Mouse (Mus musculus) limb, embryonic 11.5 days (tissue): Measurements from ENCODE around the gene Ptpn20. TPM values are rescaled to one million over a fixed set of nuclear protein-coding genes. Genes with fewer than 3 reads are reported as not detected.

Experiments
- ATAC-seq: fragments of 200-750 bp; cut with Nextera tagmentation; 2 replicates; pipeline ENCODE4 v1.8.0; 2017; ENCODE audit warnings: low read depth; ENCODE audit not compliant: insufficient number of reproducible peaks, low FRiP score, low TSS enrichment
- DNase-seq: peaks from one replicate; pipeline ENCODE4 v3.0.0-alpha.2; 2015; ENCODE audit warnings: low spot score
- H3K27ac ChIP-seq: fragments of 300-500 bp; sonication (generic); replicated peaks from 2 replicates; pipeline ENCODE4 v1.5.1; 2014; ENCODE audit warnings: low read depth, mild to moderate bottlenecking, low read length
- H3K27me3 ChIP-seq: fragments of 300-500 bp; sonication (generic); 2 replicates; pipeline ENCODE4 v1.6.1; 2014; ENCODE audit warnings: mild to moderate bottlenecking, low read length, mixed read lengths; ENCODE audit not compliant: control insufficient read depth, insufficient read depth
- H3K36me3 ChIP-seq: fragments of 300-500 bp; sonication (generic); 2 replicates; pipeline ENCODE4 v1.6.1; 2014; ENCODE audit warnings: mild to moderate bottlenecking, low read length, moderate library complexity, mixed read lengths; ENCODE audit not compliant: control insufficient read depth, insufficient read depth
- H3K4me1 ChIP-seq: fragments of 300-500 bp; sonication (generic); 2 replicates; pipeline ENCODE4 v1.6.1; 2014; ENCODE audit warnings: low read length, mixed read lengths; ENCODE audit not compliant: control insufficient read depth, insufficient read depth
- H3K4me2 ChIP-seq: fragments of 300-500 bp; sonication (generic); 2 replicates; pipeline ENCODE4 v1.6.1; 2014; ENCODE audit warnings: low read depth, mild to moderate bottlenecking, moderate library complexity; ENCODE audit not compliant: severe bottlenecking
- H3K4me3 ChIP-seq: fragments of 300-500 bp; sonication (generic); 2 replicates; pipeline ENCODE4 v1.5.1; 2014; ENCODE audit warnings: low read depth, low read length
- H3K9ac ChIP-seq: fragments of 300-500 bp; sonication (generic); 2 replicates; pipeline ENCODE4 v1.6.1; 2014; ENCODE audit warnings: mild to moderate bottlenecking, low read length
- H3K9me3 ChIP-seq: fragments of 300-500 bp; sonication (generic); 2 replicates; pipeline ENCODE4 v1.6.1; 2016; ENCODE audit warnings: low read length; ENCODE audit not compliant: control insufficient read depth
- WGBS: fragments of 180-500 bp; shearing (Covaris S2); extraction: QIAGEN DNeasy Blood & Tissue Kit; methylation state at CpG from one replicate; pipeline ENCODE4 v1.1.7; 2014; 5-methylcytosine and 5-hydroxymethylcytosine counted together
- polyA plus RNA-seq: library from polyadenylated mRNA; unstranded; fragments of >200 nt; fragmentation: Nextera tagmentation; extraction: Ambion mirVana; gene quantifications from 2 replicates; pipeline ENCODE4 v1.2.1, GENCODE M21; 2014

Ptpn20 gene
- polyA plus RNA-seq, 1 experiment from 2014 or later: 0.08 TPM

DNA sequence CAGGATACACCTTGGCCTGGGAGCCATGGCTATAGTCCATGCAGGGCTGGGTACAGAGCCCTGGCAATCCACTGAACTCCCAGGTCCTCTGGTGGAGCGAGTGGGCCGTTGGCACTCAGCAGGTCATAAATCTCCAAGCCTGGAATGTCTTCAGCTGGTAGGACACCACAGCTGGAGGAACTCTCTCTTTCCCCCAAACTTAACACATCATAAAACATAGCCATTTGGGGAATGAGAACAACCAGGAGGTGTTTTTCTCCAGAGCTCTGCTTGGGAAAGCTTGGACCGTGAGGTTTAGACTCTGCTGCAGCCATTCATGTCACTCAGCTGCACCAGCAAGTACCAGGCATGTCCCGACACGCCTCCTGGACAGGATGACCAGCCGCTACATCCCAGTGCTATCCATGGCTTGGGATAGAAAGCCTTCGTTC lies 68.5 kb downstream of the Ptpn20 start:
- 39% methylated on average over 7 of the region's 7 CpGs for WGBS
- no peaks in the 10 kb centered on the region for H3K27me3 ChIP-seq
- H3K9me3 ChIP-seq: no peaks in the 10 kb centered on the region

DNA sequence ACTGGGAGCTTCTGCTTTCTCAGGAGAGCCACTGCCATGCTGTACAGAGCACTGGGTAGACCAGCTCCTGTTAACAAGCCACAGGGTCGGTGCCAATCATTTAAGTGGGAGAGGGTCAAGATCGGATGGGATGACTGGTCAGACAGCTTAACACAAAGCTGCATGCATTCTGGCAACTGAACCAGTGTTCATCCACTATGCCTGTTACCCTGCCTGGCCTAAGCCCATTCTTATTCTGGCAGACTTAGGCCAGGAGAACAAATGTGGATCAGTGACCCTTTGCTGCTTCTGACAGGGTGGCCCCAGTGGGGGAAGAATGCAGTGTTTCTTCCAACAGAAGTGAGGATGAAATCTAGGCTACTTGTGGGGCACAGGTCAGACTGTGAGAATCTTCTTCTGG lies 69.3 kb downstream of the Ptpn20 start:
- no peak overlapping the region for H3K4me3 ChIP-seq
- H3K4me1 ChIP-seq: peaks cover 16% of the 10 kb centered on the region
- H3K4me2 ChIP-seq: no peak overlapping the region
- H3K27ac ChIP-seq: no peak overlapping the region
- ATAC-seq (no peak), DNase-seq (no peak)
- H3K27me3 ChIP-seq: no peaks in the 10 kb centered on the region
- H3K9ac ChIP-seq: no peak overlapping the region
- no peaks in the 10 kb centered on the region for H3K36me3 ChIP-seq
- 88% methylated on average over 2 of the region's 2 CpGs for WGBS
- H3K9me3 ChIP-seq: no peaks in the 10 kb centered on the region

More for the DNA sequence above, 68.5 kb downstream of the Ptpn20 start:
- H3K36me3 ChIP-seq: no peaks in the 10 kb centered on the region
- peak; percentile 81 for ATAC-seq
- no peak overlapping the region for H3K9ac ChIP-seq
- DNase-seq: peak; percentile 74
- H3K4me1 ChIP-seq: peaks cover 16% of the 10 kb centered on the region
- H3K4me3 ChIP-seq: no peak overlapping the region
- no peak overlapping the region; the same call in 1 of the 2 replicates for H3K4me2 ChIP-seq
- H3K27ac ChIP-seq: no peak overlapping the region

DNA sequence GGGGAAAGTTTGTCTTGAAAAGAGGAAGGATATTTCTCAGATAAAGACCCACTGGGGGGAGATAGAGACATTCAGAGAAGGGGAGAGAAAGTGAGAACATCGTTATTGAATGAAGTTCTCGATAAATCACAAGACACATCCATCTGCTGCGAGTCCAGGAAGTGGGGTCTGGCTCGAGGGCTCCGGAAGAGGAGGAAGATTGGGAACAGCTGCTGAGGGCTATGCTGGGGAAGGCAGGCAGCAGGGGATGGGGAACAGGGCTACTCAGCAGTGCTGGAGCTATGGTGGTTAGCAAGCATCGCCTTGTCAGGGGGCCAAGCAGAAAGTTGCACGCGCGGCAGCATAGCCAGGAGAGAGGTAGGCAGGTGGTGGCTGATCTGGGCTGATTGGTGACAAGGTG lies 73.1 kb downstream of the Ptpn20 start:
- DNase-seq (peak; percentile 70), ATAC-seq (peak; percentile 76)
- WGBS: 26% methylated on average over 9 of the region's 9 CpGs
- H3K9me3 ChIP-seq: no peaks in the 10 kb centered on the region; the same call in 1 of the 2 replicates
- H3K36me3 ChIP-seq: no peaks in the 10 kb centered on the region
- H3K27me3 ChIP-seq: no peaks in the 10 kb centered on the region
- H3K9ac ChIP-seq: no peak overlapping the region
- no peak overlapping the region for H3K27ac ChIP-seq
- peaks cover 10% of the 10 kb centered on the region for H3K4me1 ChIP-seq
- no peak overlapping the region for H3K4me2 ChIP-seq
- no peak overlapping the region for H3K4me3 ChIP-seq

DNA sequence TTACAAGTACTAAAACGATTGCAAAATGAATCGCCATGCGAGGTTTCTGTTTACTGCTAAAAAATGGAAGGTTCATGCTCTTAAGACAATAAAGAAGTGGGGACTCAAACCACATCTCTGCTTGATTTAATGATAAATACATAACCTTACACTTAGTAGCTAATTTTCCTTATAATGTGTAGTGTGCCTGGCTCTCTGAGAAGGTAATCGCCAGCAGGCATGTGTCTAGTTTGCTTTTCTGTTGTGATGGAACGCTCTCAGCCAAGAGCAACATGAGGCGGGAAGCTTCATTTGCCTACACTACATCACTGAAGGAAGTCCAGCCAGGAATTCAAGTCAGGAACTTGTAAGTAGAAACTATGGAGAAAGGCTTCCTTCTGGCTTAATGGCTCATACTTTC lies 77.3 kb downstream of the Ptpn20 start:
- no peaks in the 10 kb centered on the region for H3K4me1 ChIP-seq
- H3K36me3 ChIP-seq: no peaks in the 10 kb centered on the region
- no peak overlapping the region for H3K9ac ChIP-seq
- no peak overlapping the region for H3K4me3 ChIP-seq
- H3K4me2 ChIP-seq: no peak overlapping the region
- ATAC-seq: no peak
- H3K9me3 ChIP-seq: no peaks in the 10 kb centered on the region; the same call in 1 of the 2 replicates
- DNase-seq: no peak
- no peak overlapping the region for H3K27ac ChIP-seq
- H3K27me3 ChIP-seq: no peaks in the 10 kb centered on the region
- WGBS: 92% methylated on average over 6 of the region's 6 CpGs

DNA sequence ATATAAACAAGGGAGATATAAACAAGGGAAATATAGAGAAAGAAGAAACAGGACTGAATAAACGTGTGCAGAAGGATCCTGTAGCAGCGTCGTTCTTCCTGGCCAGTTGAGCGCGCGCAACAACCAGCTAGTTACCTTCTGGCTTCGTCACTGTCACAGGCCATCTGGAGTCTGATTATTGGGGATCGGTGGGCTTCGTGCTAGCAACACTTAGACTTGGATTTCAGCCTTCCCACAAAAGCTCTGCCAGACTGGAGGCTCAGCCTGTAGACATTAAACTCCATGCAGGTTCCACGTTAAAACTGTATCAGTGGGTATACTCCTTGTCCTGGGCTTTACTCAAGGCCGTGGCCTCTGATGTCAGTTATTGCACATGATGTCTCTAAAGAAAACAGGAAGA lies 80.9 kb downstream of the Ptpn20 start:
- no peak for ATAC-seq
- no peak overlapping the region for H3K4me2 ChIP-seq
- H3K27ac ChIP-seq: no peak overlapping the region
- no peaks in the 10 kb centered on the region for H3K27me3 ChIP-seq
- WGBS: 89% methylated on average over 11 of the region's 11 CpGs
- H3K4me3 ChIP-seq: no peak overlapping the region
- no peaks in the 10 kb centered on the region; the same call in 1 of the 2 replicates for H3K9me3 ChIP-seq
- DNase-seq: no peak
- no peaks in the 10 kb centered on the region for H3K4me1 ChIP-seq
- no peaks in the 10 kb centered on the region for H3K36me3 ChIP-seq
- no peak overlapping the region for H3K9ac ChIP-seq

DNA sequence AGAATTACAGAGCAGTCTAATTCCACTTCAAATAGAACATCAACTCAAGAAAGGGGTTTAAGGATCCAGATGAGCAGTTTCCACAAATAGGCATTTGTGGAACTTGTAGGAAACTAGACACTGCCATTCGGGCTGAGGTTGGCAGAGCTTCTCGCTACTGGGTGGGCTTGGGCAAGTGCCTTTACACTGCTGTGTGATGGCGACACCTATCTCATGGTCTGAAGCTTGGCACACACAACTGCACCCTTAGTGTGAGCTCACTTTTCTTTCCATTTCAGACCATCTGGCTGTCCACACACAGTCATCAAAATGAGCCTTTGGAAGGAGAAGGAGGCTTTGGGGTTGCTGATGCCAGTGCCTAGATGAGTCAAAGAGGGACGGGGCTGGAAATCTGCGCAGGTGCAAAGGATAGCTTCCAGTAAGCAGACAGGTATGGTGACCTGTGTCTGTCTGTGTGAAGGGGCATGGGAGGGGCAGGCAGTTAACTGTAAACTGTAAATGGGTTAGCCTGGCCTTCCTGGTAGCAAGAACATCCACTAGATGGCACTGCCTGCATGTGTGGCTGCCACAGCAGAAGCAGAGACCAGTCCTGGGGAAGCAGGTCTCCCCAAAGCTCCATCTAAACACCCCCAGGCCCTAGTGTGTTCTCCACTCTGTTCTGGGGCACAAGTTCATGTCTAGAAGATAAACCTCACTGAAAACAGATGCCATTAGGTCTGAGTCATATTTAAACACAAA lies 84.5 kb downstream of the Ptpn20 start:
- 79% methylated on average over 5 of the region's 5 CpGs for WGBS
- Histone ChIP-seq H3K4me2 (no peak overlapping the region), H3K27me3 (no peaks in the 10 kb centered on the region), H3K4me1 (no peaks in the 10 kb centered on the region), H3K4me3 (no peak overlapping the region), H3K27ac (no peak overlapping the region), H3K36me3 (no peaks in the 10 kb centered on the region), H3K9ac (no peak overlapping the region), H3K9me3 (no peaks in the 10 kb centered on the region)
- peak; percentile 60 for DNase-seq
- ATAC-seq: no peak

DNA sequence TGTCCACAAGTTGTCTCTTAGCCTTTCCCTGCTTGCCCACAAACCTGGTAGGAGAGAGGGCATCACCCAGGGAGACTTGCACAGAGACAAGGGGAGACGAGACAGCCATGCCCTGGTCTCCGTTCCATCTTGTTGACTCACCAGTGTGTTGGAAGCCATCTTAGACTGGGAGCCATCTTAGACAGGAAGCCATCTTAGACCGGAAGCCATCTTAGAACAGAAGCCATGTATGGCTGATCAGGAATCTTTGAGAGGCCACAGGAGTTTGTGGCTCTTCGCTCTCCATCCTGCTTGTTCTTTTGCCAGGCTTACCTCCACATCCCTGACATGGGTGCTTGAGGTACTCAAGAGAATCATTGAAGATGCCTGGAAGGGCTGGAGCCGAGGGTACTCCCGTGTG lies 89.0 kb downstream of the Ptpn20 start:
- Histone ChIP-seq H3K27ac (no peak overlapping the region), H3K4me3 (no peak overlapping the region), H3K4me2 (no peak overlapping the region), H3K4me1 (no peaks in the 10 kb centered on the region), H3K9me3 (no peaks in the 10 kb centered on the region), H3K27me3 (no peaks in the 10 kb centered on the region), H3K36me3 (no peaks in the 10 kb centered on the region), H3K9ac (no peak overlapping the region)
- 90% methylated on average over 6 of the region's 6 CpGs for WGBS
- ATAC-seq (no peak), DNase-seq (no peak)

DNA sequence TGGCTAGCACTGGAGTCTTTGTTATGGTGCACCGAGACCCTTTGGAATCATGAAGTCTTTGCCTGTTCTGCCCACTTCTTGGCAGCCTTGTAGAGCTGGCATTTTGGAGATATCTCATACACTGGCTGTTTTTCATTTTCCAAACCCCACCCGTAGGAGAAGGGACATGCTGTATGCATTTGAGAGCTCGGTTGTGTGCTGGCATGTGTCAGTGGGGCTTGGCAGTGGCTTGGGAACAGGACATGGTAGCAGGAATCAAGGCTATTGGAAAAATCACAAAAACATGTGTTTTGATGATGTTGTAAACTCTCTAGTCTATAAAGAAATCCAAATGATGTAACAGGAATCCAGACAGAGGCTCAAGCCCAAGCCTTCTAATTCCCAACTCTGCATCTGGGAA lies 89.7 kb downstream of the Ptpn20 start:
- H3K27me3 ChIP-seq: no peaks in the 10 kb centered on the region

DNA sequence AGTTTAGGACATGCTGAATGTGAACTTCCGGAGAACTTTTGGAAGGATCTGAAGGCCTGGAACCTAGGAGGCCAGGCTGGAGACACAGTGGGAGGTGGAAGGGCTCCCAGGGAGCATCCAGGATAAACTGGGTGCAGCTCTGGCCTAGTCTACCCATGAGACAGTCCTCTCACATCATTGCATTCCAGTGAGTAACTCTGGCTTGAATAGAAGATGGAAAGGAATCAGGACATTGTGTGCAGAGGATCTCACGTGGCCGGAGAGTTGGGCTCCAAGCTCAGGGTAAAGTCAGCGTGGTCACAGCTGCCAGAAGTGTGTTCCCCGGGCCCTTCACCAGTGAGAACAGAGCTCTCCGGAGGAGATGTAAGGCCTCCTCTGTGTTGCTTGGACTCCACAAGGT lies 91.6 kb downstream of the Ptpn20 start:
- H3K36me3 ChIP-seq: no peaks in the 10 kb centered on the region
- ATAC-seq: no peak
- WGBS: 96% methylated on average over 6 of the region's 6 CpGs
- H3K4me3 ChIP-seq: no peak overlapping the region
- no peak overlapping the region for H3K9ac ChIP-seq
- H3K9me3 ChIP-seq: no peaks in the 10 kb centered on the region
- H3K27ac ChIP-seq: no peak overlapping the region
- no peak overlapping the region for H3K4me2 ChIP-seq
- H3K27me3 ChIP-seq: 0 out of 2 replicates have a peak, but pooled peaks cover 2% of the 10 kb centered on the region
- DNase-seq: no peak
- peaks cover 4% of the 10 kb centered on the region for H3K4me1 ChIP-seq

More for the DNA sequence above, 89.7 kb downstream of the Ptpn20 start:
- no peaks in the 10 kb centered on the region for H3K36me3 ChIP-seq
- ATAC-seq (no peak), DNase-seq (no peak)
- no peaks in the 10 kb centered on the region for H3K9me3 ChIP-seq
- 89% methylated on average over 3 of the region's 3 CpGs for WGBS
- H3K4me2 ChIP-seq: no peak overlapping the region
- no peak overlapping the region for H3K4me3 ChIP-seq
- H3K4me1 ChIP-seq: peaks cover 2% of the 10 kb centered on the region
- no peak overlapping the region for H3K9ac ChIP-seq
- no peak overlapping the region for H3K27ac ChIP-seq
